Mouse (Mus musculus) neural tube, embryonic 12.5 days (tissue): Measurements from ENCODE around the gene Dtd1. TPM values are rescaled to one million over a fixed set of nuclear protein-coding genes. Genes with fewer than 3 reads are reported as not detected.

Experiments used
- ATAC-seq: fragments of 200-750 bp; cut with Nextera tagmentation; 2 replicates; pipeline ENCODE4 v1.8.0; 2017; ENCODE audit warnings: low read depth, mild to moderate bottlenecking, moderate TSS enrichment, moderate library complexity; ENCODE audit not compliant: low FRiP score
- H3K27ac ChIP-seq: fragments of 300-500 bp; sonication (generic); 2 replicates; pipeline ENCODE4 v1.5.1; 2016
- H3K27me3 ChIP-seq: fragments of 300-500 bp; sonication (generic); replicated peaks from 2 replicates; pipeline ENCODE4 v1.6.1; 2016; ENCODE audit warnings: mild to moderate bottlenecking
- H3K36me3 ChIP-seq: fragments of 300-500 bp; sonication (generic); 2 replicates; pipeline ENCODE4 v1.6.1; 2016; ENCODE audit warnings: mild to moderate bottlenecking
- H3K4me1 ChIP-seq: fragments of 300-500 bp; sonication (generic); 2 replicates; pipeline ENCODE4 v1.6.1; 2016
- H3K4me2 ChIP-seq: fragments of 300-500 bp; sonication (generic); replicated peaks from 2 replicates; pipeline ENCODE4 v1.6.1; 2016; ENCODE audit warnings: mild to moderate bottlenecking
- H3K4me3 ChIP-seq: fragments of 300-500 bp; sonication (generic); 2 replicates; pipeline ENCODE4 v1.5.1; 2016
- H3K9ac ChIP-seq: fragments of 300-500 bp; sonication (generic); 2 replicates; pipeline ENCODE4 v1.6.1; 2016; ENCODE audit warnings: mild to moderate bottlenecking
- H3K9me3 ChIP-seq: fragments of 300-500 bp; sonication (generic); 2 replicates; pipeline ENCODE4 v1.6.1; 2016; ENCODE audit warnings: mild to moderate bottlenecking
- WGBS: fragments of 180-500 bp; shearing (Covaris S2); methylation state at CpG from one replicate; pipeline ENCODE4 v1.1.7; 2016; 5-methylcytosine and 5-hydroxymethylcytosine counted together
- polyA plus RNA-seq: library from polyadenylated mRNA; unstranded; fragments of >200 nt; fragmentation: Nextera tagmentation; extraction: Ambion mirVana; gene quantifications from 2 replicates; pipeline ENCODE4 v1.2.1, GENCODE M21; 2016

Dtd1 gene
- polyA plus RNA-seq, 1 experiment from 2014 or later = 42.7 TPM

GRCm38 (mm10) chr2:144692777-144693176, 93.1 kb downstream of the Dtd1 start:
- Histone ChIP-seq H3K36me3 (no peaks in the 10 kb centered on the region), H3K4me3 (no peak overlapping the region), H3K27me3 (no peaks in the 10 kb centered on the region), H3K27ac (no peak overlapping the region), H3K4me2 (no peak overlapping the region), H3K9me3 (no peaks in the 10 kb centered on the region), H3K4me1 (no peaks in the 10 kb centered on the region), H3K9ac (no peak overlapping the region)
- WGBS = 89% methylated on average over 2 of the region's 2 CpGs
- ATAC-seq = 0 out of 2 replicates have a peak, but pooled peaks have one; percentile 56

GRCm38 (mm10) chr2:144694923-144695322, 95.2 kb downstream of the Dtd1 start:
- Histone ChIP-seq H3K27ac (no peak overlapping the region), H3K9ac (no peak overlapping the region), H3K27me3 (no peaks in the 10 kb centered on the region), H3K4me2 (no peak overlapping the region), H3K9me3 (no peaks in the 10 kb centered on the region), H3K36me3 (no peaks in the 10 kb centered on the region), H3K4me1 (no peaks in the 10 kb centered on the region), H3K4me3 (no peak overlapping the region)
- ATAC-seq = no peak
- WGBS = 82% methylated on average over 2 of the region's 2 CpGs

DNA sequence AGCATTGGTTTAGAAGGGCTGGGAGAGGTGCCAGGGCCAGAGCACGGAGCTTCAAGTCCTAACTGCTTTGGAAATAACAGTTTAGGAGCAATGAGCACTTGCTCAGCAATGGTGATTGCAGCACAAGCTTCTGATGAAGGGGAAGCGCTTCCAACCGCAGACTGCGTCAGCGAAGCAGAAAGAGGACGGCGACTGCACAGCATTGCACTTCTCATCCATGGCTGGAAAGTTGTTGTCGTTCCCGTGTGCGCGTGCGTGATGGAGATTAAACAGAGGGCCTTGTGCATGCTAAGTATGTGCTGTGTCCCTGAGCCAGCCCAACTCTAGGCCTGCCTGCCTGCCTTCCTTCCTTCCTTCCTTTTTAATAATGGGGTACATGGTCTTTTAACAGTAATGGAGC, 98.3 kb downstream of the Dtd1 start:
- Histone ChIP-seq H3K4me2 (no peak overlapping the region), H3K27ac (no peak overlapping the region), H3K27me3 (no peaks in the 10 kb centered on the region), H3K36me3 (no peaks in the 10 kb centered on the region), H3K4me1 (no peaks in the 10 kb centered on the region), H3K9ac (no peak overlapping the region), H3K9me3 (no peaks in the 10 kb centered on the region), H3K4me3 (no peak overlapping the region)
- WGBS = 93% methylated on average over 12 of the region's 12 CpGs
- ATAC-seq = no peak

GRCm38 (mm10) chr2:144700608-144701007, 100.9 kb downstream of the Dtd1 start:
- Histone ChIP-seq H3K9me3 (no peaks in the 10 kb centered on the region), H3K4me1 (no peaks in the 10 kb centered on the region), H3K27ac (no peak overlapping the region), H3K4me3 (no peak overlapping the region), H3K9ac (no peak overlapping the region), H3K27me3 (no peaks in the 10 kb centered on the region), H3K36me3 (no peaks in the 10 kb centered on the region), H3K4me2 (no peak overlapping the region)
- WGBS = 80% methylated on average over 11 of the region's 11 CpGs
- no peak for ATAC-seq

- H3K4me3 ChIP-seq = no peak overlapping the region
- ATAC-seq = no peak
- H3K9ac ChIP-seq = no peak overlapping the region
- WGBS = 92% methylated on average over 3 of the region's 3 CpGs
- no peak overlapping the region for H3K27ac ChIP-seq
- no peaks in the 10 kb centered on the region for H3K27me3 ChIP-seq
- H3K9me3 ChIP-seq = no peaks in the 10 kb centered on the region
- no peak overlapping the region for H3K4me2 ChIP-seq
- H3K36me3 ChIP-seq = no peaks in the 10 kb centered on the region
- no peaks in the 10 kb centered on the region for H3K4me1 ChIP-seq
Measured at GRCm38 (mm10) chr2:144701415-144702149, 101.9 kb downstream of the Dtd1 start.

GRCm38 (mm10) chr2:144709285-144709684, 109.6 kb downstream of the Dtd1 start:
- Histone ChIP-seq H3K9me3 (no peaks in the 10 kb centered on the region), H3K4me2 (no peak overlapping the region), H3K9ac (no peak overlapping the region), H3K27ac (no peak overlapping the region), H3K4me3 (no peak overlapping the region), H3K27me3 (no peaks in the 10 kb centered on the region), H3K36me3 (no peaks in the 10 kb centered on the region), H3K4me1 (peaks cover 10% of the 10 kb centered on the region)
- ATAC-seq = 0 out of 2 replicates have a peak, but pooled peaks have one; percentile 15
- 68% methylated on average over 1 of the region's 1 CpGs for WGBS

DNA sequence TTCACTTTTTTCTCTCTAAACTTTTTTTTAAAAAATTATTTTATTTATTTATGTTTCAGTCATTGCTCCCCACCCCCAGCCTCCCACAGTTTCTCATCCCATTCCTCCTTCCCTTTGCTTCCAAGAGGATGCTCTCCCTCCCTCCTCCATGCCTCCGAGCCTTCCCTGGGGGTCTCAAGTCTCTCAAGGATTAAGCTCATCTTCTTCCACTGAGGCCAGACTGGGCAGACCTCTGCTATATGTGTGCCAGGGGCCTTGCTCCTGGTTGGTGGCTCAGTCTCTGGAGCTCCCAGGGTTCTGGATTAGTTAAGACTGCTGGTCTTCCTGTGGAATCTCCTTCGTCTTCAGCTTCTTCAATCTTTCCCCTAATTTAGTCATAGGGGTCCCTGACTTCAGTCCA, 110.0 kb downstream of the Dtd1 start:
- Histone ChIP-seq H3K4me1 (peaks cover 10% of the 10 kb centered on the region), H3K4me2 (no peak overlapping the region), H3K27ac (no peak overlapping the region), H3K4me3 (no peak overlapping the region), H3K36me3 (no peaks in the 10 kb centered on the region), H3K9ac (no peak overlapping the region), H3K27me3 (no peaks in the 10 kb centered on the region), H3K9me3 (no peaks in the 10 kb centered on the region)
- no peak for ATAC-seq
- WGBS = 84% methylated on average over 2 of the region's 2 CpGs

GRCm38 (mm10) chr2:144714596-144714995, 114.9 kb downstream of the Dtd1 start:
- no peak for ATAC-seq
- H3K27ac ChIP-seq = no peak overlapping the region
- no peak overlapping the region for H3K9ac ChIP-seq
- H3K9me3 ChIP-seq = no peaks in the 10 kb centered on the region
- 77% methylated on average over 2 of the region's 2 CpGs for WGBS
- no peak overlapping the region for H3K4me2 ChIP-seq
- no peaks in the 10 kb centered on the region for H3K27me3 ChIP-seq
- H3K4me3 ChIP-seq = no peak overlapping the region
- H3K4me1 ChIP-seq = no peaks in the 10 kb centered on the region
- H3K36me3 ChIP-seq = no peaks in the 10 kb centered on the region

- H3K27ac ChIP-seq = no peak overlapping the region
- no peaks in the 10 kb centered on the region for H3K36me3 ChIP-seq
- no peaks in the 10 kb centered on the region for H3K27me3 ChIP-seq
- no peak for ATAC-seq
- no peaks in the 10 kb centered on the region for H3K9me3 ChIP-seq
- no peak overlapping the region for H3K4me2 ChIP-seq
- no peak overlapping the region for H3K9ac ChIP-seq
- H3K4me1 ChIP-seq = peaks cover under 1% of the 10 kb centered on the region; the same call in 1 of the 2 replicates
- no peak overlapping the region for H3K4me3 ChIP-seq
- 59% methylated on average over 2 of the region's 2 CpGs for WGBS
Measured at GRCm38 (mm10) chr2:144715211-144715768, 115.6 kb downstream of the Dtd1 start.

- Histone ChIP-seq H3K27me3 (no peaks in the 10 kb centered on the region), H3K4me2 (no peak overlapping the region), H3K27ac (no peak overlapping the region), H3K4me3 (no peak overlapping the region), H3K9me3 (no peaks in the 10 kb centered on the region), H3K9ac (no peak overlapping the region), H3K36me3 (no peaks in the 10 kb centered on the region), H3K4me1 (peaks cover 6% of the 10 kb centered on the region; the same call in 1 of the 2 replicates)
- WGBS = 88% methylated on average over 5 of the region's 5 CpGs
- no peak for ATAC-seq
Measured at GRCm38 (mm10) chr2:144716248-144716647, 116.6 kb downstream of the Dtd1 start.

DNA sequence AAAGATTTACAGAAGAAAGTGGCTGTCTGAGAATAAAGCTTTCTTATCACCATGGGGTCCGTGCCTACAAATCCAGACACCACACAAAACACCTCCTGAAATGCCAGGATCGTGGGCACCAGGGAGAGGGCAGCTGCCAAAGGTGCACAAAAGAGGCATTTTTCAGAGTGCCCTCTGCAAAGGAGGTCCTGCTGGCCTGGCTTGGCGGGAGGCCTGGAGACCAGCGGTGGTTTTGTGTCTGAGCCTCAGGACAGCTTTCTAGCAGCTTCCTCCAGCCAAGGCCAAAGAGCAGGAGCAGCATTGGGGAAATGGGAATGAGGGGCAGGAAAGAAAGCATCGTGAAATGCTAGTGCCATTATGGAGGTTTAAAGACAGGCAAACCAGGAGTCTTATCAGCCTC, 118.6 kb downstream of the Dtd1 start:
- ATAC-seq = no peak
- Histone ChIP-seq H3K36me3 (no peaks in the 10 kb centered on the region), H3K4me3 (no peak overlapping the region), H3K9ac (no peak overlapping the region), H3K27me3 (no peaks in the 10 kb centered on the region), H3K9me3 (no peaks in the 10 kb centered on the region), H3K4me1 (peaks cover 6% of the 10 kb centered on the region; the same call in 1 of the 2 replicates), H3K4me2 (no peak overlapping the region), H3K27ac (no peak overlapping the region)
- WGBS = 70% methylated on average over 5 of the region's 5 CpGs

DNA sequence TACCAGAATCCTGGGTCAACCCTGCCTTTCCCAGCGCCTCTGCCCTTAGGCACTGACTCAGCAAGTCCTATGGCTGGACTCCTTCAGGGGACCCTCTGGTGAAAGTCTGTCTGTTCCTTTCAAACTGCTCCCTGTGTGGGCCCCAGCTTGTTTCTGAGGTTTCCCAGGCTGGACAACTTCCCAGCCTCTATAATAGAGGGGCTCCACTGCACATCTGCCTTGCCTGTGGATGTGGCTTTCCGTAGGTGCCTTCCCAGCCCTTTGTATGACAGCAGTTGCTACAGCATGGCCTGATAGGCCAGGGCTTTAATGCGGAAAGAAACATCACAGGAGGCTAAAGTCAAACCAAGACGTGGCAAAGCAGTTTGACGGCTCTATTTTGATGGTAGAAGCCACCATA, 119.6 kb downstream of the Dtd1 start:
- ATAC-seq = no peak
- Histone ChIP-seq H3K4me2 (no peak overlapping the region), H3K27me3 (no peaks in the 10 kb centered on the region), H3K4me3 (no peak overlapping the region), H3K4me1 (peaks cover 6% of the 10 kb centered on the region; the same call in 1 of the 2 replicates), H3K36me3 (no peaks in the 10 kb centered on the region), H3K9me3 (no peaks in the 10 kb centered on the region), H3K9ac (no peak overlapping the region), H3K27ac (no peak overlapping the region)
- 83% methylated on average over 5 of the region's 5 CpGs for WGBS

DNA sequence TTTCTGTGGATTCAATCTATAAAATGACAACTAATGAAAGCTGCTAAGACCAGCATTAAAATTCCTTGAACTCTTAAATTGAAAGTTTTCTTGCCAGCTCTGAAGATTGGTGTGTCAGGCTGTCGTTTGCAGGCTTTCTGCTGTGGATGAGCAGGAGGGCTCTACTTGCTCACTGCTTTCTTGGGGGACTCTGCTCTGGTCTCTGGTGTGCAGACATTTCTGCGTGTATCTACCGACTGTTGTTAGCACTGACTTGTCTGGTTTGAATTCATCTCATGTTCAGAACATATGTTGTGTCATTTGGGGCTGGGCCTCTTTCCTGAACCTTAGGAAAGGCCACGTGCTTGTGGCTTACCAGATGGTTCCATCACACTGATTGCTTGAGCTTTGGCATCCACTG, 120.0 kb downstream of the Dtd1 start:
- H3K27ac ChIP-seq = no peak overlapping the region
- no peak for ATAC-seq
- no peaks in the 10 kb centered on the region for H3K36me3 ChIP-seq
- no peak overlapping the region for H3K9ac ChIP-seq
- 62% methylated on average over 4 of the region's 4 CpGs for WGBS
- peaks cover 6% of the 10 kb centered on the region; the same call in 1 of the 2 replicates for H3K4me1 ChIP-seq
- H3K9me3 ChIP-seq = no peaks in the 10 kb centered on the region
- no peaks in the 10 kb centered on the region for H3K27me3 ChIP-seq
- H3K4me2 ChIP-seq = no peak overlapping the region
- H3K4me3 ChIP-seq = no peak overlapping the region
